Mouse (Mus musculus): ENCODE measurements around the gene Map3k7cl.
A peak's percentile ranks its signal among the peaks of the same experiment; 100 is the strongest.

Map3k7cl gene

GRCm38 (mm10) chr16:87552907-87553691, at the start of gene Map3k7cl:
TSS of gene Map3k7cl (plus strand) at chr16:87553330.
- DNase-seq: no peak

GRCm38 (mm10) chr16:87511706-87512105, 41.4 kb upstream of the Map3k7cl start:
- DNase-seq: no peak

GRCm38 (mm10) chr16:87512331-87512730, 40.8 kb upstream of the Map3k7cl start:
- no peak for DNase-seq

DNA sequence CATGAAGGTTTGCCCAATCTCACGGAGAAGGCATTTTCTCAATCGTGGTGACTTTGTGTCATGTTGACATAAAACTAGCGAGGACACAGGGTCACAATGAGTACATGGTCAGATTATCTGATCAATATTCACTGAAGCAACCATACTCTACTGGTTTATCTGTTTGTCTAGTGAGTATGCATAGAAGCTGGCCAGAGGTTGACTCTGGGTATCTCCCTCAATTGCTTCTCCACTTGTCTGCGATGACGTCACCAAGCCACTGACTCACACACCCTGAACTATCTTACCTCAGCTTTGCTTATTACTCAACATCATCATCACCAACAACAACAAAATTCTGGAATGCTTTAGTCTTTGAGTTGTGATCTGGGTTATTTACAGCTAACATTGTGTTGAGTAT, 28.9 kb upstream of the Map3k7cl start:
- no peak for DNase-seq

GRCm38 (mm10) chr16:87527553-87528249, 25.4 kb upstream of the Map3k7cl start:
- DNase-seq: no peak

- no peak for DNase-seq
Measured at GRCm38 (mm10) chr16:87528755-87529154, 24.4 kb upstream of the Map3k7cl start.

GRCm38 (mm10) chr16:87548348-87548747, 4.8 kb upstream of the Map3k7cl start:
- DNase-seq: no peak

DNA sequence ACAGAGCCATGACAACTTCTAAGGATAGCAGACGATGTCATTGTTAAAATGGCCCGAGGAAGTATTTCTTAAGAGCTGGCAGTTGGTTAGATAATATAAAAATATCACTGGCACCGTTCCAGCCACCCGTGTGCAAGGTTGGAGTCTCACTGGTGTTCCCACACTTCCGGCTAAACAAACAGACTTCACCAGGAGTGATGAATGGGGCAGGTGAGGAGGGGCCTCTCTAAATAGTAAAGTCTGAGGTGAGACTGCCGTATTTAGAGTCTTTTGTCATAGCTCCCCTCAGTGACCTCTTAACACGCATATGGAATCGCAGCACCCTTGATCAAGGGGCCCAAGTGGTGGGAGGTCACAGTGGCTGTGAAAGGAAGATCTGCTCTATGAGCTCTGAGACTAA, 3.2 kb downstream of the Map3k7cl start:
- DNase-seq: no peak

- DNase-seq: no peak
Measured at GRCm38 (mm10) chr16:87561501-87561900, 8.4 kb downstream of the Map3k7cl start.

DNA sequence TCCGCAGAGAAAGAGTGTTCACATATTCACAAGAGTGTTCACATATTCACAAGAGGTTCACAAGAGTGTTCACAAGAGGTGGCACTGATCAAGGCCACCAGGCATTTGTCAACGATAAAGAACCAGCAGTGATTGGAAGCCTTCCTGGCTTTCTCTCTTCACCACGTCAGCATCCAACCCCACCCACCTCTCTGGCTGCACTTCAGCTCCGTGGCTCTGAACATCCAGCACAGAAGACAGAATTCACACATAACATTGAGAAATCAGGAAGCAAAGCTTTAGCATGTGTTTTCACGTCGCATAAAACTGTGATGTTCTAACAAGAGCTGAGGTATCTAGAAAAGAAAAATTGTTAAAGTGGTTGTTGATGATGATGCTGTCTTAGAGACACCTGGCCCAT, 10.4 kb downstream of the Map3k7cl start:
- DNase-seq: no peak

- DNase-seq: no peak
Measured at GRCm38 (mm10) chr16:87564564-87564963, 11.4 kb downstream of the Map3k7cl start.

GRCm38 (mm10) chr16:87567572-87567971, 14.4 kb downstream of the Map3k7cl start:
- peak; percentile 39 for DNase-seq

GRCm38 (mm10) chr16:87568241-87568640, 15.1 kb downstream of the Map3k7cl start:
- no peak for DNase-seq

GRCm38 (mm10) chr16:87569576-87570105, 16.5 kb downstream of the Map3k7cl start:
- no peak for DNase-seq

DNA sequence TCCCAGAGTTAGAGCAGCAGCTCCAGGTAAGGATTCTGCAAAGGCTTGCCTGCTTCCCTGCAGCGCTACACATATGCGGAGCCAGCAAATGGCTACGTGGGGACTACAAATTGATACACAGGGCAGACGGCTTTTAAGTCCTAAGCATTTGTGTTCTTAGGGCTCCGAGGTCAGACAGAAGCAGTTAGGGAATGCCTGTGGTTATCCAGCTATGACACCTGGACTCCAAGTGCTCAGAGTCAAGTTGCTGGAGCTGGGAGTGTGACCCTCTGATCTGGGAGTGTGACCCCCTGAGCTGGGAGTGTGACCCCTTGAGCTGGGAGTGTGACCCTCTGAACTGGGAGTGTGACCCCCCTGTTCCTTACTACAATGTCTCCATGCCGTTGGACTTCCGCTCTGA, 17.2 kb downstream of the Map3k7cl start:
- no peak for DNase-seq

DNA sequence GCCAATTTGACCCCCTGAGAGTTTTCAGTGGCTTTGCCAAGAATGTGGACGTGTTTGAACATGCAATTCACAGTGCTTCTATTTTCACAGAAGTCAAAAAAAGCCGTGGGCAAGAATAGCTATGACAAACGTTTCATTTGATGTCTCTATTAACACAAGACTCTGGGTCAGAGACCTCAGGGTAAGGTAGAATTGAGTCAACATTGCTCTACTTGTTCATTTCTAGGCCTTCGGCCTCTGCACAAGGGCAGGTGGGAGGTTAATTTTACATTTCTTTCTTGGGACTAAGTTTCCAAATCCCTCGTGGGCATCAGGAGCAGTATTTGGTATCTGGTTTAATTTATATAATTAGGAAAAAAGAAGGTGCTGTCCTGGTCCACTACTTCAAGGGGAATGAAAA, 20.3 kb downstream of the Map3k7cl start:
- DNase-seq: no peak

- DNase-seq: no peak
Measured at GRCm38 (mm10) chr16:87574160-87574559, 21.0 kb downstream of the Map3k7cl start.

DNA sequence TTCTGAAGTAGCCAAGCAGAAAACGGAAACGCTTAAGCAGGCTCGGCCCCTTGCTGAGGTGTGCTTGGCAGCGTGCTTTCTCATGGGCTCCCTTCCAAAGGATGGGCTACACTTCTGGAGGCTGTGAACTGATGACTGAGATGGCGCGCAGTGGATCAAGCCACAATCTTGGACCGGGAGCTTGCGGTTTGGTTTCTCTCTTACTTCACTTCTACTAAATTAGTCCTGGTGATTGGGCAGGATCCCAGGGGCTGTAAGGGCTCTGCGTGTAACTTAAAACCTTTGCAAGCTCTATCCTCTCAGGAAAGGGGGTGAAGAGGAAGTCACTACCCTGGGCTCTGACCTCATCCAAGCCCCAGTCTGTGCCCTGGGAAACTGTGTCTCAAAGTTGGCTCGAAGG, 22.5 kb downstream of the Map3k7cl start:
- no peak for DNase-seq

DNA sequence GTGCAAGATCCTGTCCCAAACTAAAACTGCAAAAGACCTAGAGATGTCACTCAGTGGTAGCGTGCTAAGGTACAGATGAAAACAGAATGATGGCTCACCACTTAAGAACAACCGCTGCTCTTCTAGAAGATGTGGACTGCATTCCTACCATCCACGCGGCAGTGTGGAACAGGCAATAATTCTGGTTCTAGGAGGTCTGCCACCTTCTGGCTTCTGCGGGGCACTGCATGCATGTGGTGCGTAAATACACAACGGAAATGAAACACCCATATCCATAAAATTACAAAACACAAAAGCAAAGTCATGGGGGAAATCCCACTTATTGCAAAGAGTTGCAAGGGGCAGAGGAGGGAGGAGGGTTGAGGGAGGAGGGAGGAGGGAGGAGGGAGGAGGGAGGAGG, 25.8 kb downstream of the Map3k7cl start:
- peak; percentile 23 for DNase-seq

- peak; percentile 81 for DNase-seq
Measured at GRCm38 (mm10) chr16:87579462-87579861, 26.3 kb downstream of the Map3k7cl start.

GRCm38 (mm10) chr16:87582776-87583175, 29.6 kb downstream of the Map3k7cl start:
- DNase-seq: no peak

- DNase-seq: no peak
Measured at GRCm38 (mm10) chr16:87584618-87585017, 31.5 kb downstream of the Map3k7cl start.

- DNase-seq: no peak
Measured at GRCm38 (mm10) chr16:87585548-87586262, 32.6 kb downstream of the Map3k7cl start.
